Mouse (Mus musculus) stomach, postnatal 0 days (tissue): ENCODE measurements around the gene Trim11. TPM values are rescaled to one million over a fixed set of nuclear protein-coding genes. Genes with fewer than 3 reads are reported as not detected.

Source experiments
- ATAC-seq: fragments of 200-750 bp; cut with Nextera tagmentation; 2 replicates; pipeline ENCODE4 v1.8.0; 2017; ENCODE audit not compliant: low FRiP score, low TSS enrichment
- DNase-seq: peaks from one replicate; pipeline ENCODE4 v3.0.0-alpha.2; 2016; ENCODE audit warnings: low spot score
- H3K27ac ChIP-seq: fragments of 300-500 bp; sonication (generic); replicated peaks from 2 replicates; pipeline ENCODE4 v1.5.1; 2014; ENCODE audit warnings: mild to moderate bottlenecking, control low read depth
- H3K27me3 ChIP-seq: fragments of 300-500 bp; sonication (generic); 2 replicates; pipeline ENCODE4 v1.6.1; 2014; ENCODE audit warnings: low read length; ENCODE audit not compliant: control insufficient read depth, insufficient read depth
- H3K36me3 ChIP-seq: fragments of 300-500 bp; sonication (generic); 2 replicates; pipeline ENCODE4 v1.6.1; 2014; ENCODE audit warnings: low read length, mixed read lengths; ENCODE audit not compliant: control insufficient read depth, insufficient read depth
- H3K4me1 ChIP-seq: fragments of 300-500 bp; sonication (generic); replicated peaks from 2 replicates; pipeline ENCODE4 v1.6.1; 2014; ENCODE audit warnings: antibody characterized with exemption; ENCODE audit not compliant: control insufficient read depth, insufficient read depth
- H3K4me2 ChIP-seq: fragments of 300-500 bp; sonication (generic); replicated peaks from 2 replicates; pipeline ENCODE4 v1.6.1; 2014; ENCODE audit warnings: low read depth, mild to moderate bottlenecking, control low read depth, moderate library complexity
- H3K4me3 ChIP-seq: fragments of 300-500 bp; sonication (generic); 2 replicates; pipeline ENCODE4 v1.5.1; 2014; ENCODE audit warnings: low read depth, low read length, control low read depth
- H3K9ac ChIP-seq: fragments of 300-500 bp; sonication (generic); 2 replicates; pipeline ENCODE4 v1.6.1; 2014; ENCODE audit warnings: mild to moderate bottlenecking, low read length, control low read depth, mixed read lengths
- H3K9me3 ChIP-seq: fragments of 300-500 bp; sonication (generic); 2 replicates; pipeline ENCODE4 v1.6.1; 2016; ENCODE audit warnings: low read length; ENCODE audit not compliant: control insufficient read depth
- CTCF ChIP-seq: IDR thresholded peaks from 2 replicates; pipeline ENCODE4 v1.5.1; 2016; ENCODE audit warnings: antibody characterized with exemption, low read depth, mild to moderate bottlenecking, moderate library complexity
- EP300 ChIP-seq: optimal IDR thresholded peaks from 2 replicates; pipeline ENCODE3; 2016; ENCODE audit warnings: antibody characterized with exemption
- WGBS: fragments of 180-500 bp; shearing (Covaris S2); extraction: QIAGEN DNeasy Blood & Tissue Kit; methylation state at CpG from one replicate; pipeline ENCODE4 v1.1.7; 2014; 5-methylcytosine and 5-hydroxymethylcytosine counted together
- polyA plus RNA-seq: library from polyadenylated mRNA; unstranded; fragments of >200 nt; fragmentation: Nextera tagmentation; extraction: Ambion mirVana; gene quantifications from 2 replicates; pipeline ENCODE4 v1.2.1, GENCODE M21; 2015

The Trim11 gene
- polyA plus RNA-seq, 1 experiment from 2014 or later: 11.0 TPM

DNA sequence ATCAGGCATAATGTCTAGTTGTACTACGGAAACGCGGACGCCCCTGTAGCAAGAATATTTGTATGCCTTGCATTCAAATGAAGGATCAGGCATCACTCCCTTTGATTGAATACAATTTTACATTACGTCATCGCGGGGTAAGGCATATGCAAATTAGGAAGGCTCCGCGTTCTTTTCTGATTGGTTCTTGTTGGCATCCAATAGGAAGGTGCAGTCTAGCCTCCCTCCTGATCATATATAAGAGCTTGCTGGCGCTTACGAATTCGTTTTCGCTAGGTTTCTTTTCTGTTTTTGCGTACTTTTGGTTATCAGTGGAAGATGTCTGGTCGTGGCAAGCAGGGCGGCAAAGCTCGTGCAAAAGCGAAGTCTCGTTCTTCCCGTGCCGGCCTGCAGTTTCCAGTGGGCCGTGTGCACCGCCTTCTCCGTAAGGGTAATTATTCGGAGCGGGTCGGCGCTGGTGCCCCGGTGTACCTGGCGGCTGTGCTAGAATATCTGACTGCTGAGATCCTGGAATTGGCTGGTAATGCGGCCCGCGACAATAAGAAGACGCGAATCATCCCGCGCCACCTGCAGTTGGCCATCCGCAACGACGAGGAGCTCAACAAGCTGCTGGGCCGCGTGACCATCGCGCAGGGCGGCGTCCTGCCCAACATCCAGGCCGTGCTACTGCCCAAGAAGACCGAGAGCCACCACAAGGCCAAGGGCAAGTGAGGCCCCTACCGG is 23.3 kb upstream of the Trim11 start, which contains the start of the genes Hist3h2a and Trim17:
Gene Hist3h2a, plus strand, starts transcription at position 266 of the 723 bp plus-strand sequence.
Gene Trim17, plus strand, starts transcription at position 266 of the 723 bp plus-strand sequence.
- TF ChIP-seq CTCF (peak; percentile 75), EP300 (no peak)
- H3K27ac ChIP-seq: peak within 1 kb of the TSS; percentile 97
- no peaks in the 10 kb centered on the region for H3K9me3 ChIP-seq
- under 1% methylated on average over 49 of the region's 49 CpGs for WGBS
- H3K36me3 ChIP-seq: no peaks in the 10 kb centered on the region
- DNase-seq (peak; percentile 87), ATAC-seq (peak; percentile 93)
- no peaks in the 10 kb centered on the region for H3K27me3 ChIP-seq
- peak within 1 kb of the TSS; percentile 79 for H3K4me2 ChIP-seq
- peak within 1 kb of the TSS; percentile 55 for H3K4me3 ChIP-seq
- H3K9ac ChIP-seq: peak within 1 kb of the TSS; percentile 84
- no peaks in the 10 kb centered on the region; the same call in 1 of the 2 replicates for H3K4me1 ChIP-seq

DNA sequence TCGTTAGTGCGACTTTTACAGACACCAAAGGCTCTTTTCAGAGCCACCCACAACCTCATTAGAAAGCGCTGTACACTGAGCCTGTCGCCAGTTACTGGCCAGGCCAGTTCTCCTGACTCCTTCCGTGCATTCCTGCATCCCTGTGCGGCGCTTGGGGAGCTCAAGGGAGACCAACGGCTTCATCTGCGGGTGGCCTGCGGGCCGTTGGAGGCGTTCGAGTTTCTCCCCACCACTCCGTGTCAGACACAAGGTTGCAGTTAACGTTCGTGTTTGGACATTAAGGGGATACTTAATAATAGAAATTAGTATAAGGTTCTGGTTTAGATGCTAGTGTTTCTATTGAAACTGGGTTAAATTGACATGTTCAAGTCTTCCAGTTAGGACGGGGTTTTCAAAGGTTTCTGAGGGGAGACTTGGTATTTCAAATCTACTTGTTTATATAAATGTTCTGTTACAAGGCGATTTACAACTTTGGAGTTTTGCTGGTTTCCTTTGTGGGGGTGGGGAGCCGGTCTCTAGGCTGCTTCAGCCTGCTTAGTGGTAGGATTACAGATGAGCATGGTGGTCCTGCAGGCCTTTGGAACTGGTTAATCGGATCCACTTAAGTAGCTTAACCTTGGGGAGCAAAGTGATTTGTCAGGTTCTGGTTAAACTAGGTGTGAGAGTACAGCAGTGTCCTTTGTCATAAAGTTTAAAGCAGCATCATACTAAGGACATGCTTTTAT is 22.6 kb upstream of the Trim11 start:
- TF ChIP-seq CTCF: no peak
- TF ChIP-seq EP300: no peak
- DNase-seq: peak; percentile 15
- WGBS: under 1% methylated on average over 20 of the region's 20 CpGs
- H3K4me3 ChIP-seq: peak overlapping the region; percentile 55
- peak overlapping the region; percentile 84 for H3K9ac ChIP-seq
- no peaks in the 10 kb centered on the region; the same call in 1 of the 2 replicates for H3K4me1 ChIP-seq
- H3K36me3 ChIP-seq: no peaks in the 10 kb centered on the region
- H3K27ac ChIP-seq: peak overlapping the region; percentile 97
- peak; percentile 67; the same call in 1 of the 2 replicates for ATAC-seq
- H3K27me3 ChIP-seq: no peaks in the 10 kb centered on the region
- no peaks in the 10 kb centered on the region for H3K9me3 ChIP-seq
- peak overlapping the region; percentile 79 for H3K4me2 ChIP-seq

DNA sequence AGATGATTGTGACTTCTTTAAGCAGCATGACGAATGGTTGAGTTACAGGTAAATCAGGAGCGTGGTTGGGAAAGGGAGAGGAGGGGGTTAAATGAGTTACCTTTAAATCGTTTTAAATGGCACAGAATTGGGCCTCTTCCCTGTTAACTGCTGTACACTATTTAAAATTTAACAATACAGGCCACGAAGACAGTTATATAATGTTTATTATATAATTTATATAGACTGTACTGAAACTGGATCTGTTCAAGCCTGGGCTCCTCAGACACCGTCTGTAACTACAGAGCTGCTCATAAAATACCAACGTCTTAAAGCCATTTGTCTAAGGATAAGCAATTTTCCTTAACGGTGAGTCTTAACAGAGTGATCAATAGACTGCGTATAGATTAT is 22.0 kb upstream of the Trim11 start:
- Histone ChIP-seq H3K4me3 (peak overlapping the region; percentile 55), H3K4me2 (peak overlapping the region; percentile 79), H3K27ac (no peak overlapping the region), H3K27me3 (no peaks in the 10 kb centered on the region), H3K36me3 (no peaks in the 10 kb centered on the region), H3K4me1 (no peaks in the 10 kb centered on the region; the same call in 1 of the 2 replicates), H3K9ac (peak overlapping the region; percentile 84; the same call in 1 of the 2 replicates), H3K9me3 (no peaks in the 10 kb centered on the region)
- TF ChIP-seq CTCF (no peak), EP300 (no peak)
- 9% methylated on average over 8 of the region's 8 CpGs for WGBS
- ATAC-seq: no peak
- no peak for DNase-seq

DNA sequence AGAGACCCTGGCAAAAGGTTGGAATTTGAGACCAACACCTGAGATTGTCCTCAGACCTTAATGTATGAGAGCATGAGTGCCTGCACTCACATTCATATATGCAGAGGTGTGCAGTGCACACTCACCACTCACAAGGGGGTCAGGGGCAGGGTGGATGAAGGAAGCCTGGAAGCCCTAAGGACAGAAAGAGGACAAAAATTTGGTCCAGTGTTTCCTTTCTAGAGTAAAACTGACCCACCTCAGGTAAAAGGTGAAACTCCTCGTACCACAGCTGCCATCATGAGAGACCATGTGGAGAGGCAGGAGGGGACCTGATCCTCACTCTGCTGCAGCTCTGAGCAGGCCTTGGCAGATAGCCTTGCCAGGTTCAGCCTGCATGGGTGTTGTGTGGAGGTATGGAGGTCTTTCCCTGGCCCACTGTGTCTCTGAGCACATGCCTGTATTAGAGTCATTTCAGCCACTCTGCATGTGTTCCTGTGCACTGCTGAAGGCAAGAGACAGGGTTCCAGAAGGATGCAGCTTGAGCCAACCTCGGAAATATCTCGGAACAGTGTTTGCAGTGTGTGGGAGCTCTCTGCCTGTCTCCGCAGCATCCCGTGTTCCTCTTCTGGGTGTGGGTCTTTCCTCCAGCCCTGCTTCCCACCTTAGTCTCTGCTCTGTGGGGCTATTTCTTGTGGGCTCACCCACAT is 20.5 kb upstream of the Trim11 start:
- DNase-seq (no peak), ATAC-seq (no peak)
- TF ChIP-seq CTCF (no peak), EP300 (no peak)
- Histone ChIP-seq H3K4me3 (no peak overlapping the region; the same call in 1 of the 2 replicates), H3K9ac (no peak overlapping the region), H3K27me3 (no peaks in the 10 kb centered on the region), H3K4me1 (no peaks in the 10 kb centered on the region; the same call in 1 of the 2 replicates), H3K9me3 (no peaks in the 10 kb centered on the region), H3K36me3 (no peaks in the 10 kb centered on the region), H3K27ac (no peak overlapping the region), H3K4me2 (peak overlapping the region; percentile 79)
- 77% methylated on average over 5 of the region's 5 CpGs for WGBS

DNA sequence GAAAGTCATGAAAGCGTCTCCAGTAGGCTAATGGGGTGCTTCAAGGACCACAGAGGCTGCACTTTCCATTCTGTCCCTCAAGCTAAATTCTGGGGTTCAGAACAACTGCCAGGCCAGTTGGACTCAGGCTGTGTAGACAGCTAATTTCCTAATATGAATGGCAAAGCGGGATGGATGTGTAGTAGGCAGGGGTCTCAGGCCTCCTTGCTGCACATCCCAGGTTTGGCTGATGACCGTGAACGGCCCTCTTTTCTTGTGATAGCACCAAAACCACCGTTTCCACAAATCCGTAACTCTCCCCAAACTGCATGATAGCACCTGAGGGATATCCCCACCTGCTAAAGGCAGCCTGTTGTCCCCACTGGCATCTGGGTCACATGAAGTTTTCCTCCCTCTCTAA is 19.4 kb upstream of the Trim11 start:
- Histone ChIP-seq H3K4me3 (no peak overlapping the region), H3K9ac (no peak overlapping the region), H3K27ac (no peak overlapping the region), H3K4me1 (no peaks in the 10 kb centered on the region; the same call in 1 of the 2 replicates), H3K9me3 (no peaks in the 10 kb centered on the region), H3K27me3 (no peaks in the 10 kb centered on the region), H3K36me3 (no peaks in the 10 kb centered on the region), H3K4me2 (no peak overlapping the region)
- no peak for TF ChIP-seq CTCF
- TF ChIP-seq EP300: no peak
- 91% methylated on average over 6 of the region's 6 CpGs for WGBS
- ATAC-seq (no peak), DNase-seq (no peak)
